Mouse (Mus musculus): ENCODE measurements around the gene Myh2. TPM values are rescaled to one million over a fixed set of nuclear protein-coding genes. Genes with fewer than 3 reads are reported as not detected.

The Myh2 gene
- polyA plus RNA-seq, 1 experiment from 2014 or later = not detected

DNA sequence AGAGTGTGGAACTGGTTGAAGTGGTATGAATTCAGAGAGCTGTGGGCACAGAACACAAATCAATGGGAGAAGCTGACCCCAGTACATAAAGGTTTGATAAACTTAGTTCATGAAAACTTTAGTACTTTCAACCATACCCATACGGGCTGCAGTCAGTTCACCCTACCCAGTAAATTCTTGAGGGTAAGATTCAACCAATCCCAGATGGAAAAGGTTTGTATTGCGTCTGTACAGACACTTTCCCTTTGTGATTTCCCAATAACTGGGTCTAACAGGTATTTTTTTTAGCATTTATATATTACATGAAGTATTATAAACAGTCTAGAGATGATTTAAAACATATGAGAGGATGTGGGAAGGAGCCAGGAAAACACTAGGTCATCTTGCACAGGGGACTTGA is 15.2 kb upstream of the Myh2 start:
- H3K4me2 ChIP-seq = no peak overlapping the region
- H3K4me1 ChIP-seq (replicated peaks) = no peaks in the 10 kb centered on the region
- no peaks in the 10 kb centered on the region for H3K27me3 ChIP-seq
- no peaks in the 10 kb centered on the region for H3K9me3 ChIP-seq
- 93% methylated on average over 2 of the region's 2 CpGs for WGBS
- no peak overlapping the region for H3K4me3 ChIP-seq
- no peak overlapping the region for H3K9ac ChIP-seq
- no peak overlapping the region for H3K27ac ChIP-seq (replicated peaks)
- H3K36me3 ChIP-seq = no peaks in the 10 kb centered on the region
- no peak for ATAC-seq (ENCODE audit: low read depth)

DNA sequence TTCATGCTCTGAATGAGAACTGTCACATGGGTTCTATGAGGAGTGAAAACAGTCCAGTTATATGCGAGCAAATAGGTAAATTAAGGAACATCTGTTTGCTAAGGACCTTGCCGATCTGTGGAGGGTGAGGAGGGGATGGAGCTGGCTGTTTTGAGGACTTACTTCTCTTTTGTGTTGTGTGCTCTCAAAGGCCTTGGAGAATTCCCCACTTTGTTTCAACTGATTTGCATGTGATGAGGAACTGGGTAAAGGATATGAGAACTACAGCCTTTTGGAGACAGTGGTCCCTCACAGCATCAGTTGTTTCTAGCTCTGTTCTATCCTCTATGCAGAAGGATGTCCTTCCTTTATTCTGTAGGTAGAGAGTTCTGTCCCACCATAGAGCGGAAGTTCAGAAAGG is 10.7 kb upstream of the Myh2 start:
- Histone ChIP-seq H3K4me2 (no peak overlapping the region), H3K9ac (no peak overlapping the region), H3K4me1 (replicated peaks) (no peaks in the 10 kb centered on the region), H3K36me3 (no peaks in the 10 kb centered on the region), H3K4me3 (no peak overlapping the region), H3K9me3 (no peaks in the 10 kb centered on the region), H3K27me3 (no peaks in the 10 kb centered on the region), H3K27ac (replicated peaks) (no peak overlapping the region)
- ATAC-seq (ENCODE audit: low read depth) = no peak
- 90% methylated on average over 3 of the region's 3 CpGs for WGBS

- Histone ChIP-seq H3K4me1 (replicated peaks) (no peaks in the 10 kb centered on the region), H3K36me3 (no peaks in the 10 kb centered on the region), H3K4me2 (no peak overlapping the region), H3K27ac (replicated peaks) (no peak overlapping the region), H3K27me3 (no peaks in the 10 kb centered on the region), H3K9ac (no peak overlapping the region), H3K9me3 (no peaks in the 10 kb centered on the region), H3K4me3 (no peak overlapping the region)
- ATAC-seq (ENCODE audit: low read depth) = no peak
- WGBS = 85% methylated on average over 4 of the region's 4 CpGs
Measured at GRCm38 (mm10) chr11:67163701-67164100, 7.1 kb upstream of the Myh2 start.

DNA sequence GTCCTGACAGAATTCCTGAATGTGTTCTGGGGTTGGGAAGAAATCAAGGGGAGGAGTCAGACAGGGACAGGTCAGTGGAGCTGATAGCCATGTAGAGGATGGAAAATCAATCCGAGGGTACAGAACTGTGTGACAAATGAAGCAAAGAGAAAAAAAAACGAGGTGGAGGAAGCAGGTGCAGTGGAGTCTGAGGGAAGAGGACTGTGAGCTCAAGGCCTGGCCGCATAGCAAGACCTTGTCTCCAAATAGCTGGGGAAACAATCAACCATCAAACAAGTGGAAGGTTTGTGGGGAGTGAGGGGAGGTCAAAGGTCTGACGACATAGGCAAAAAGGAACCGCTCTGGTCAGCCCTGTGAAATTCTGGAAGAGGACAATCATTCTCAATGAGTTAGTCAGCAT is 6.0 kb upstream of the Myh2 start:
- H3K36me3 ChIP-seq = no peaks in the 10 kb centered on the region
- no peaks in the 10 kb centered on the region for H3K9me3 ChIP-seq
- H3K9ac ChIP-seq = no peak overlapping the region
- no peaks in the 10 kb centered on the region for H3K4me1 ChIP-seq (replicated peaks)
- no peak overlapping the region for H3K4me2 ChIP-seq
- H3K27me3 ChIP-seq = no peaks in the 10 kb centered on the region
- no peak overlapping the region for H3K27ac ChIP-seq (replicated peaks)
- ATAC-seq (ENCODE audit: low read depth) = no peak
- WGBS = 68% methylated on average over 5 of the region's 5 CpGs
- H3K4me3 ChIP-seq = no peak overlapping the region

GRCm38 (mm10) chr11:67169301-67169700 is 1.5 kb upstream of the Myh2 start:
- Histone ChIP-seq H3K9ac (no peak overlapping the region), H3K27ac (replicated peaks) (no peak overlapping the region), H3K4me2 (no peak overlapping the region), H3K36me3 (no peaks in the 10 kb centered on the region), H3K4me3 (no peak overlapping the region), H3K4me1 (replicated peaks) (no peaks in the 10 kb centered on the region), H3K9me3 (no peaks in the 10 kb centered on the region), H3K27me3 (no peaks in the 10 kb centered on the region)
- no peak for ATAC-seq (ENCODE audit: low read depth)
- WGBS = 50% methylated on average over 5 of the region's 5 CpGs

DNA sequence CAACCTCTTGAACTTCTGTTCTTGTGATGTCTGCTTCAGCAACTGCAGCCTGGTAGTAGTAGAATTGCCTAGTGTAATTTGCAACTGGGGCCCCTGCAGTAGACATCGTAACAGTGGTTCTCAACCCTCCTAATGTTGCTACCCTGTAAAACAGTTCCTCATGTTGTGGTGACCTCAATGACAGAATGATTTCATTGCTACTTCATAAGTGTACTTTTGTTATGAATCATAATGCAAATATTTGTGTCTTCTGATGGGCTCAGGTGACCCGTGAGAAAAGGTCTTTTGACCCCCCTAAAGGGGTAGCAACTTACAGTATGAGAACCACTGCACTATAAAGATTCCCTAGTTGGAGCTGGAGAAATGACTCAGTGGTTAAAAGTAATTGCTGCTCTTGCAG is 1.6 kb downstream of the Myh2 start:
- H3K9ac ChIP-seq = no peak overlapping the region
- no peak overlapping the region for H3K4me2 ChIP-seq
- ATAC-seq (ENCODE audit: low read depth) = no peak
- no peaks in the 10 kb centered on the region for H3K36me3 ChIP-seq
- no peaks in the 10 kb centered on the region for H3K27me3 ChIP-seq
- no peaks in the 10 kb centered on the region for H3K4me1 ChIP-seq (replicated peaks)
- H3K27ac ChIP-seq (replicated peaks) = no peak overlapping the region
- H3K4me3 ChIP-seq = no peak overlapping the region
- no peaks in the 10 kb centered on the region for H3K9me3 ChIP-seq
- WGBS = 87% methylated on average over 2 of the region's 2 CpGs

DNA sequence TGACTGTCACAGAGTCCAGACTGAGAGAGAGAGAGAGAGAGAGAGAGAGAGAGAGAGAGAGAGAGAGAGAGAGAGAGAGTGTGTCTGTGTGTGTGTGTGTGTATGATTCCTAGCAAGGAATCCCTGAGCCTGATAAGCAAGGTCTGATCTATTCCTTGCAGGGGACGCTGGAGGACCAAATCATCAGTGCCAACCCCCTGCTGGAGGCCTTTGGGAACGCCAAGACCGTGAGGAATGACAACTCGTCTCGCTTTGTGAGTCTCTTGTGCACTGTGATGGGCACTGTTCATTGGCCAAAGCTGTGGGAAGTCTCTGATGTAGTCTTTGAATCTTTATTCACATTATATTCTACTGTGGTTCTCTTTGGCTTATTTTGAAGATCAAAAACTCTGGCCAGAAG is 5.5 kb downstream of the Myh2 start:
- Histone ChIP-seq H3K4me2 (no peak overlapping the region), H3K4me3 (no peak overlapping the region), H3K27ac (replicated peaks) (no peak overlapping the region), H3K9me3 (no peaks in the 10 kb centered on the region), H3K27me3 (no peaks in the 10 kb centered on the region), H3K36me3 (no peaks in the 10 kb centered on the region), H3K9ac (no peak overlapping the region), H3K4me1 (replicated peaks) (no peaks in the 10 kb centered on the region)
- WGBS = 64% methylated on average over 5 of the region's 5 CpGs
- ATAC-seq (ENCODE audit: low read depth) = no peak

DNA sequence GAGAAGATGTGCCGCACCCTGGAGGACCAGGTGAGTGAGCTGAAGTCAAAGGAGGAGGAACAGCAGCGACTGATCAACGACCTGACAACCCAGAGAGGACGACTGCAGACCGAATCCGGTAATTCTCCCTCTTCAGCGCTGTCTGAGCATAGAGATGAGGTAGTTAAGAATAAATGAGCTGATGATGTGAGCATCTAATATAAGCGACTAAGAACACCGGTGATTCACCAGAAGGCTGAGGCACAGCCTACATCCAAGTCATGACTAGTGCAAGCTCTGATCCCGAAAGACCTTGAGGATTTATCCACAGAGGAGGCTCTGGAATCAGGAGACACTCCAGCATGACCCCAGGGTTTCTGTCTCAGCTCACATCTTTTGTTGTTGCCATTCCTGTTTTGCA is 19.5 kb downstream of the Myh2 start:
- Histone ChIP-seq H3K27me3 (no peaks in the 10 kb centered on the region), H3K4me3 (no peak overlapping the region), H3K9ac (no peak overlapping the region), H3K9me3 (no peaks in the 10 kb centered on the region), H3K4me2 (no peak overlapping the region), H3K36me3 (no peaks in the 10 kb centered on the region), H3K4me1 (replicated peaks) (no peaks in the 10 kb centered on the region), H3K27ac (replicated peaks) (no peak overlapping the region)
- ATAC-seq (ENCODE audit: low read depth) = no peak
- WGBS = 81% methylated on average over 10 of the region's 10 CpGs

GRCm38 (mm10) chr11:67190814-67191213 is 20.0 kb downstream of the Myh2 start:
- ATAC-seq (ENCODE audit: low read depth) = no peak

GRCm38 (mm10) chr11:67191496-67191895 is 20.7 kb downstream of the Myh2 start:
- Histone ChIP-seq H3K36me3 (no peaks in the 10 kb centered on the region), H3K9ac (no peak overlapping the region), H3K4me1 (replicated peaks) (no peaks in the 10 kb centered on the region), H3K27ac (replicated peaks) (no peak overlapping the region), H3K4me3 (no peak overlapping the region), H3K4me2 (no peak overlapping the region), H3K9me3 (no peaks in the 10 kb centered on the region), H3K27me3 (no peaks in the 10 kb centered on the region)
- 91% methylated on average over 14 of the region's 14 CpGs for WGBS
- no peak for ATAC-seq (ENCODE audit: low read depth)

More at GRCm38 (mm10) chr11:67190814-67191213, 20.0 kb downstream of the Myh2 start:
- WGBS = 92% methylated on average over 2 of the region's 2 CpGs
- Histone ChIP-seq H3K9me3 (no peaks in the 10 kb centered on the region), H3K4me3 (no peak overlapping the region), H3K4me1 (replicated peaks) (no peaks in the 10 kb centered on the region), H3K36me3 (no peaks in the 10 kb centered on the region), H3K9ac (no peak overlapping the region), H3K27me3 (no peaks in the 10 kb centered on the region), H3K27ac (replicated peaks) (no peak overlapping the region), H3K4me2 (no peak overlapping the region)

DNA sequence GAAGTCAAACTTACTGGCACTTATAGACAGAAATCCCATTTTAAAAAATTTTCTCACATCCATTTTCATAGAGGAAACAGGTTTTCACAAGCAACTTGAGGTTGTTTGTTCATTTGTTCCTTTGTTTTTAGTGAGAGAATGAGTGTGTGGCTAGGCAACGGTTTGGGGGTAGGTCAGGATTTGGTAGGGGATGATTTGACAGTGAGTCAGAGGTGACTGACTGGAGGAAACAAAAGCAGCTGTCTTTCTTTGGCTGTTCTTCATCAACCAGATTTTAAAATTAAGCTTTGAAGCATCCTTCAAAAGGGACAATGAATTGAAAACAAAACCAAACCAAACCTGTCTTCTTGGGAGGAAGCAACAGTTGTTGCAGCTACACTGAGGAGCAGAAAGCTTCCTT is 28.5 kb downstream of the Myh2 start:
- Histone ChIP-seq H3K4me1 (replicated peaks) (no peaks in the 10 kb centered on the region), H3K36me3 (no peaks in the 10 kb centered on the region), H3K27ac (replicated peaks) (no peak overlapping the region), H3K4me2 (no peak overlapping the region), H3K27me3 (no peaks in the 10 kb centered on the region), H3K9me3 (no peaks in the 10 kb centered on the region), H3K9ac (no peak overlapping the region), H3K4me3 (no peak overlapping the region)
- ATAC-seq (ENCODE audit: low read depth) = no peak
- WGBS = 69% methylated on average over 1 of the region's 1 CpGs

- 83% methylated on average over 4 of the region's 4 CpGs for WGBS
- Histone ChIP-seq H3K9ac (no peak within 1 kb of the TSS), H3K9me3 (no peaks in the 10 kb centered on the region), H3K4me2 (no peak within 1 kb of the TSS), H3K4me1 (replicated peaks) (no peaks in the 10 kb centered on the region), H3K36me3 (no peaks in the 10 kb centered on the region), H3K27me3 (no peaks in the 10 kb centered on the region), H3K4me3 (no peak within 1 kb of the TSS), H3K27ac (replicated peaks) (no peak within 1 kb of the TSS)
- ATAC-seq (ENCODE audit: low read depth) = no peak
Measured at GRCm38 (mm10) chr11:67199752-67200151, 28.9 kb downstream of the Myh2 start, which contains the start of gene Myh1. Myh1 (plus strand) TSS chr11:67200052.

- H3K4me3 ChIP-seq = no peak overlapping the region
- no peak overlapping the region for H3K27ac ChIP-seq (replicated peaks)
- no peaks in the 10 kb centered on the region for H3K4me1 ChIP-seq (replicated peaks)
- ATAC-seq (ENCODE audit: low read depth) = no peak
- H3K27me3 ChIP-seq = no peaks in the 10 kb centered on the region
- H3K4me2 ChIP-seq = no peak overlapping the region
- H3K9me3 ChIP-seq = no peaks in the 10 kb centered on the region
- H3K36me3 ChIP-seq = no peaks in the 10 kb centered on the region
- WGBS = 81% methylated on average over 3 of the region's 3 CpGs
- H3K9ac ChIP-seq = no peak overlapping the region
Measured at GRCm38 (mm10) chr11:67204766-67205165, 33.9 kb downstream of the Myh2 start.

Measured in neural tube, embryonic 13.5 days (tissue).